Mouse (Mus musculus): ENCODE measurements around the gene Grik4.

DNA sequence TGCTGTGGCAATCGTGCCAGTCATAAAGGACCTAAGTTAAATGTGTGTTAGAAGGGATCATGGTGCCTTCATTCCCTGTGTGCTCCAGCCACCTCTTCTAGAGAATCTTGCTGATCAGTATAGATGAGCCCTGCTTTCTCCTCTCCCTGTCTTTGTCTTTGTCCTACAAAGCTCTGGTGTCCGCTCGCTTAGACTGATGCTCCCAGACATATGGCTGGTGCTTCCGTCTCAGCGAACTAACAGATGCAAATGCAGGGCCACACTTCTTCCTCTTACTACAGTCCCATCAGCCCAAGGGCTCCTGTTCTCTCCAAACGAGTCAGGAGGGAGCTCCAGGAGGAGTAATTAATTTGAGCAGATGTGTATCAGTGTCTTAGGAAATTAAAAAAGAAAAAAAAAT lies 71.4 kb downstream of the Grik4 start:
- TF ChIP-seq CTCF (IDR thresholded peaks at IDR 0.05; ENCODE audit: low read depth), result no peak
- no peak for TF ChIP-seq EP300 (IDR thresholded peaks at IDR 0.05; ENCODE audit: low read depth)

Data from liver, embryonic 14.5 days (tissue).